Mouse (Mus musculus) heart, embryonic 11.5 days (tissue): ENCODE results near the gene Rnf185. TPM values are rescaled to one million over a fixed set of nuclear protein-coding genes. Genes with fewer than 3 reads are reported as not detected.

Experiments used
- ATAC-seq: fragments of 200-750 bp; cut with Nextera tagmentation; replicated peaks from 2 replicates; pipeline ENCODE4 v1.8.0; 2017; ENCODE audit warnings: moderate library complexity; ENCODE audit not compliant: insufficient number of reproducible peaks, low FRiP score, low TSS enrichment
- H3K27ac ChIP-seq: fragments of 300-500 bp; sonication (generic); 2 replicates; pipeline ENCODE4 v1.5.1; 2014; ENCODE audit warnings: mild to moderate bottlenecking, low read depth, low read length
- H3K27me3 ChIP-seq: fragments of 300-500 bp; sonication (generic); 2 replicates; pipeline ENCODE4 v1.6.1; 2014; ENCODE audit warnings: mild to moderate bottlenecking, low read length, mixed read lengths; ENCODE audit not compliant: control insufficient read depth, insufficient read depth
- H3K36me3 ChIP-seq: fragments of 300-500 bp; sonication (generic); 2 replicates; pipeline ENCODE4 v1.6.1; 2014; ENCODE audit warnings: mild to moderate bottlenecking, low read length, moderate library complexity, mixed read lengths; ENCODE audit not compliant: control insufficient read depth, insufficient read depth
- H3K4me1 ChIP-seq: fragments of 300-500 bp; sonication (generic); 2 replicates; pipeline ENCODE4 v1.6.1; 2014; ENCODE audit warnings: low read length; ENCODE audit not compliant: control insufficient read depth, insufficient read depth
- H3K4me2 ChIP-seq: fragments of 300-500 bp; sonication (generic); 2 replicates; pipeline ENCODE4 v1.6.1; 2014; ENCODE audit warnings: mild to moderate bottlenecking, moderate library complexity
- H3K4me3 ChIP-seq: fragments of 300-500 bp; sonication (generic); 2 replicates; pipeline ENCODE4 v1.5.1; 2014; ENCODE audit warnings: low read depth, low read length
- H3K9ac ChIP-seq: fragments of 300-500 bp; sonication (generic); 2 replicates; pipeline ENCODE4 v1.6.1; 2014; ENCODE audit warnings: mild to moderate bottlenecking, low read depth, low read length, moderate library complexity
- H3K9me3 ChIP-seq: fragments of 300-500 bp; sonication (generic); replicated peaks from 2 replicates; pipeline ENCODE4 v1.6.1; 2016; ENCODE audit warnings: low read length; ENCODE audit not compliant: control insufficient read depth
- WGBS: fragments of 180-500 bp; shearing (Covaris S2); extraction: QIAGEN DNeasy Blood & Tissue Kit; methylation state at CpG from one replicate; pipeline ENCODE4 v1.1.7; 2014; ENCODE audit not compliant: insufficient replicate concordance; 5-methylcytosine and 5-hydroxymethylcytosine counted together
- polyA plus RNA-seq: library from polyadenylated mRNA; unstranded; fragments of >200 nt; fragmentation: Nextera tagmentation; extraction: Ambion mirVana; gene quantifications from 2 replicates; pipeline ENCODE4 v1.2.1, GENCODE M21; 2014

Rnf185 gene
- polyA plus RNA-seq, 1 experiment from 2014 or later: 27.5 TPM

DNA sequence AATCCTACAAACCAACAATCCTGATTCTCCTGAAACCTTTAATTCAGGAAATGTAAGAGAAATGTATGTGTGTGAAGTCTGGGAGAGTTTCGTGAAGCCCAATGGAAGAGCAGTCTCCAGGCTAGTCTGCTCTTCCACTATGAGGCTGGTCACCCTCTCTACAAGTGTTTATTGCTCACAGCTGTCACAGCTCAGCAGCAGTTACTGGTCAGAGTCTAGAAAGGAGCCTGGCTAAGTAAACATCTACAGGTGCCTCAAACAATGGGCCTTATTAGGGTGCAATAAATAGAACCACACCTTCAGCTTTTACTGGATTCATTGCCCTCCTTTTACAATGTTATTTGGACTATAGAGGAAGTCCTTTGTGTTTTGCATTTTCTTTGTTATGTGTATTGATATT is 53.8 kb downstream of the Rnf185 start:
- Histone ChIP-seq H3K27me3 (no peaks in the 10 kb centered on the region), H3K4me1 (no peaks in the 10 kb centered on the region; the same call in 1 of the 2 replicates), H3K9ac (no peak overlapping the region), H3K4me3 (no peak overlapping the region), H3K27ac (no peak overlapping the region), H3K36me3 (no peaks in the 10 kb centered on the region; the same call in 1 of the 2 replicates), H3K9me3 (no peaks in the 10 kb centered on the region), H3K4me2 (no peak overlapping the region)
- WGBS: 92% methylated on average over 1 of the region's 1 CpGs
- no peak for ATAC-seq

GRCm38 (mm10) chr11:3396562-3396961 is 55.6 kb downstream of the Rnf185 start:
- Histone ChIP-seq H3K9me3 (no peaks in the 10 kb centered on the region), H3K4me1 (peaks cover 3% of the 10 kb centered on the region; the same call in 1 of the 2 replicates), H3K9ac (no peak overlapping the region), H3K27ac (no peak overlapping the region), H3K4me2 (no peak overlapping the region), H3K27me3 (no peaks in the 10 kb centered on the region), H3K4me3 (no peak overlapping the region), H3K36me3 (no peaks in the 10 kb centered on the region; the same call in 1 of the 2 replicates)
- 82% methylated on average over 8 of the region's 8 CpGs for WGBS
- ATAC-seq: no peak

DNA sequence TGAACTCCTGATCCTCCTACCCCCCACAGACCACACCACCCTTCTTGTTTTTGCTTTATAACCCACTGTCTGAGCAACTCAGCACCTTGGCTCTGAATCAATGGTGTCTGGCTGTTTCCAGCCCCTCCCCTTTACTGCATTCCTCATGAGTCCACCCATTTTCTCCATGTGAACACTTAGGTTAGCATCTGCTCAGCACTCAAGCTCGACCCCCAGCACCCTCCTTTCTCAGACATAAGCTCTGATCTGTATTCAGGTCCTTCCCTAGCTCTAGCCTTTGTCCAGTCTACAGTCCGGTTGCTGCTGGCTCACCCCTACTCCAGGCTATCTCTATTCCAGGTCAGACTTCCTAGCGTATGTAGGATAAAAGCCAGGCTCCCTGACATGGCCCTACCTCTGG is 56.1 kb downstream of the Rnf185 start:
- no peak for ATAC-seq
- Histone ChIP-seq H3K36me3 (no peaks in the 10 kb centered on the region; the same call in 1 of the 2 replicates), H3K9me3 (no peaks in the 10 kb centered on the region), H3K9ac (no peak overlapping the region), H3K27ac (no peak overlapping the region), H3K4me2 (no peak overlapping the region), H3K4me1 (peaks cover 3% of the 10 kb centered on the region; the same call in 1 of the 2 replicates), H3K4me3 (no peak overlapping the region), H3K27me3 (no peaks in the 10 kb centered on the region)
- 71% methylated on average over 3 of the region's 3 CpGs for WGBS

DNA sequence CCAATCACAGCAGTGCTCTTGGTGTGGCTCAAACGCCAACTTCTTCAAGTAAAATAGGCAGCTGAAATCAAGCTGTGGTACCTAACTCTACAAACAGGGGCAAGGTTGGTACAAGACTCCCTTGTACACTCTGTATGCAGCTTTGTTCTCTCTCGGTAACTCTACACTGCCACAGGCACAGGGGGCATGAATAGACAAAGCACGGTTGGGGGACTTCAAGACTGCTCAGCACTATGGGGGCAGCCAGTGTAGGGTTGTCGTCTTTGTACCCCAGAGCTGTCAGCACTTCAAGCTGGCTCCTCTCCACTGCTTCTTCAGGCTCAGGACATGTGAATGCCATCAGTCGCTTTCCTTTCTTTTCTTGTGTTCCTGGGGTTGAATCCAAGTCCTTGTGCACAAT is 57.6 kb downstream of the Rnf185 start:
- Histone ChIP-seq H3K4me1 (peaks cover 3% of the 10 kb centered on the region; the same call in 1 of the 2 replicates), H3K4me2 (no peak overlapping the region), H3K27ac (no peak overlapping the region), H3K36me3 (no peaks in the 10 kb centered on the region; the same call in 1 of the 2 replicates), H3K9me3 (no peaks in the 10 kb centered on the region), H3K9ac (no peak overlapping the region), H3K27me3 (no peaks in the 10 kb centered on the region), H3K4me3 (no peak overlapping the region)
- ATAC-seq: no peak
- WGBS: 54% methylated on average over 5 of the region's 5 CpGs

- ATAC-seq: no peak
- no peak overlapping the region for H3K27ac ChIP-seq
- H3K4me2 ChIP-seq: no peak overlapping the region
Observed at GRCm38 (mm10) chr11:3392526-3392925, 59.6 kb downstream of the Rnf185 start.

GRCm38 (mm10) chr11:3390789-3391188 is 61.4 kb downstream of the Rnf185 start:
- Histone ChIP-seq H3K9ac (no peak overlapping the region), H3K27me3 (no peaks in the 10 kb centered on the region), H3K4me1 (peaks cover 10% of the 10 kb centered on the region; the same call in 1 of the 2 replicates), H3K36me3 (no peaks in the 10 kb centered on the region; the same call in none of the 2 replicates), H3K4me2 (no peak overlapping the region), H3K9me3 (no peaks in the 10 kb centered on the region), H3K4me3 (no peak overlapping the region), H3K27ac (no peak overlapping the region)
- 75% methylated on average over 5 of the region's 5 CpGs for WGBS
- ATAC-seq: no peak

More at GRCm38 (mm10) chr11:3392526-3392925, 59.6 kb downstream of the Rnf185 start:
- Histone ChIP-seq H3K36me3 (no peaks in the 10 kb centered on the region; the same call in none of the 2 replicates), H3K27me3 (no peaks in the 10 kb centered on the region), H3K4me1 (peaks cover 3% of the 10 kb centered on the region; the same call in 1 of the 2 replicates), H3K9ac (no peak overlapping the region), H3K9me3 (no peaks in the 10 kb centered on the region), H3K4me3 (no peak overlapping the region)
- 67% methylated on average over 8 of the region's 8 CpGs for WGBS

DNA sequence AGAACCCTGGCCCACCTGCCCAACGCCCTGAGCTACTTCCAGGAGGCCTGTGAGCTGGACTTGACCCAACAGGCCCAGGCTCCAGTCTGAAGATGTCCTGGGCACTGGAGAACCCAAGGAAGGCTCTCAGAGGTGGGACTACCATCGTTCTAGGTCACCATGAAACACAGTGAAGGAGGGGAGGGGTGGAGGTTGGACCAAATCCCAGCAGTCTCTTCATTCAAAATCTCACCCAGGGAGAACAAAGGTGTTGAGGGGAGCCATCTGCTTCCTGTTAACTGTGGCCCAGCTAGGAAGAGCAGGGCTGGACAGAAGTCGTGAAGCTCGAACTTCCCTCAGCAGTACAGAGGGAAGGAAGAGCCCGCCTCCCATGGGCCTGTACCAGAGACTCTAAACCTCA is 62.2 kb downstream of the Rnf185 start:
- WGBS: 53% methylated on average over 5 of the region's 5 CpGs

DNA sequence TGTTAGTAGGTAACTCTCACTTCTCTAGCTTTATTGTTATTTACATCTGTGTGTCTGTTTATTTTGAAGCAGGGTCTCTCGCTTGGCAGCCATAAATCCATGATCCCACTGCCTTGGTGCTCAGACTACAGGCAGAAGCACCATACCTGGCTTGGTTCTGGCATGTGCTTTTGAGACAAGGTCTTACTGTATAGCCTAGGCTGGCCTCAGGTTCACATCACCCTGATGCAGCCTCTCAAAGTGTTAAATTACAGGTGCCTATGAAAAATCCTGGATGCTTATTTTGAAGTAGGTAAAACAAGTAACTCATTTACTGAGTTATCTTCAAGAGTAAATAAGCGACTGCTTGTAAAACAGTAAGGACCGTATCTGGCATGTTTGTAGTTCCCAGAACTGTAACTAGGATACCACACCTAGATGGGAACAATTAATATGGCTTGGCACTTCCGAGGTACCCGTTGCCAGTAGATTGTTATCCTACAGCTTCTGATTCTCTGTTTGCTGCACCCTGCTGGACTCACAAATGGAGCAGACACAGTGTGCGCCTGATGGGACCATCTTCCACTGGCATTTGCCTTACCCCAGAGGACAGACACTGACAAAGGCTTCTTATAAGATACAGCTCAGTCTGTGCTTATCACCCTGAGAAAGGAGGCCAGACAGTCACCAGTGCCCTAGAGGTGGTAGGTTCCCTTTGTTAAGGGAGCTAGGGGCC is 64.5 kb downstream of the Rnf185 start:
- Histone ChIP-seq H3K4me2 (no peak overlapping the region), H3K9ac (no peak overlapping the region), H3K36me3 (peaks cover 5% of the 10 kb centered on the region; the same call in 1 of the 2 replicates), H3K4me1 (peaks cover 10% of the 10 kb centered on the region; the same call in 1 of the 2 replicates), H3K27me3 (no peaks in the 10 kb centered on the region), H3K27ac (no peak overlapping the region), H3K4me3 (no peak overlapping the region), H3K9me3 (no peaks in the 10 kb centered on the region)
- no peak for ATAC-seq
- WGBS: 83% methylated on average over 6 of the region's 6 CpGs

More for the DNA sequence above, 62.2 kb downstream of the Rnf185 start:
- no peak for ATAC-seq
- H3K27me3 ChIP-seq: no peaks in the 10 kb centered on the region
- no peaks in the 10 kb centered on the region for H3K9me3 ChIP-seq
- peaks cover 10% of the 10 kb centered on the region; the same call in 1 of the 2 replicates for H3K4me1 ChIP-seq
- no peak overlapping the region for H3K9ac ChIP-seq
- H3K4me3 ChIP-seq: no peak overlapping the region
- H3K27ac ChIP-seq: no peak overlapping the region
- H3K4me2 ChIP-seq: no peak overlapping the region
- no peaks in the 10 kb centered on the region; the same call in 1 of the 2 replicates for H3K36me3 ChIP-seq
